Mouse (Mus musculus) 3T3-L1 (cell line): ENCODE measurements around the gene Zfp781.
"Not testable (repeated sequence)": the region's sequence is repeated elsewhere in the genome, so short reads cannot be mapped to it uniquely, and the experiment has no call there.

Source experiments
- DNase-seq: peaks from one replicate; pipeline ENCODE4 v3.0.0-alpha.2; 2015; ENCODE audit warnings: low read depth, low spot score

The Zfp781 gene

GRCm38 (mm10) chr10:81929842-81930743 lies at the start of gene Zfp781:
Gene Zfp781 (minus strand): TSS chr10:81930480.
- not testable (repeated sequence) for DNase-seq

- not testable (repeated sequence) for DNase-seq
Observed at GRCm38 (mm10) chr10:81978365-81979003, 48.2 kb upstream of the Zfp781 start.

- DNase-seq = not testable (repeated sequence)
Observed at GRCm38 (mm10) chr10:81930744-81931118, 451 bp upstream of the Zfp781 start.

- not testable (repeated sequence) for DNase-seq
Observed at GRCm38 (mm10) chr10:81863409-81864407, 66.6 kb downstream of the Zfp781 start, which contains the start of gene Gm32687. Gene Gm32687 (plus strand): TSS chr10:81863934.
